7 mouse cellular contexts compared by ENCODE assay signal in the genomic region with DNA sequence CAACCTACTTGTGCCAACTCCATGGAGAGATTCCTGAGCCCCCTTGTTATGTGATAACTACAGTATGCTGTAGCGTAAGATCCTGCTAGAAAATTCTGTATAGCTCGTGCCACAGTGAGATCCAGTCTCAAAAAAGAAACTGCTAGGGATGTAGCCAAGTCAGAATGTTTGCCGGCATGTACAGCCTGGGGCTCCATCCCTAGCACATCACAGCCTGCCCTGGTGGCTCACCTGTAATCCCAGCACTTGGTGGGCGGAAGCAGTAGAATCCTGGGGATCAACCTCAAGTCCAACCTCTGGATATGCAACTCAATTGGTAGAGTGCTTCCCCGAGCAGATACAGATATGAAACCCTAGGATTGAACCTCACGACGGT. TPM values are rescaled to one million over a fixed set of nuclear protein-coding genes. Genes with fewer than 3 reads are reported as not detected.
DNase-seq lines count a peak whose midpoint lies in the region; ATAC-seq and TF ChIP-seq lines count a peak whose summit lies in the region.

No protein-coding gene starts in this region.

- H3K4me2 ChIP-seq in limb, embryonic 11.5 days (ENCODE audit: low read depth, severe bottlenecking) = peak overlapping the region; percentile 84

- H3K27me3 ChIP-seq in megakaryocyte, embryonic 14.5 days (replicated peaks) = no peaks in the 10 kb centered on the region
- no peaks in the 10 kb centered on the region for H3K27me3 ChIP-seq in limb, embryonic 11.5 days (ENCODE audit: control insufficient read depth, insufficient read depth, low read length)
- no peaks in the 10 kb centered on the region for H3K27me3 ChIP-seq in small intestine, adult 2 months (ENCODE audit: control insufficient read depth, insufficient read depth, low read length)

- no peak for TF ChIP-seq CTCF in small intestine, adult 2 months (IDR thresholded peaks at IDR 0.05; ENCODE audit: extremely low read depth, insufficient read length, insufficient replicate concordance, low read depth, low read length)

- no peak for ATAC-seq in megakaryocyte, adult 5-6 weeks (ENCODE audit: poor library complexity, severe bottlenecking)
- peak; percentile 56 for ATAC-seq in erythroblast, adult 5-6 weeks (replicated peaks; ENCODE audit: low FRiP score, poor library complexity, severe bottlenecking)
- peak; percentile 13; the same call in 1 of the 2 replicates for ATAC-seq in limb, embryonic 11.5 days (ENCODE audit: insufficient number of reproducible peaks, low FRiP score, low TSS enrichment, low read depth)

- no peak for TF ChIP-seq POLR2A in small intestine, adult 2 months (IDR thresholded peaks at IDR 0.05; ENCODE audit: low read depth, low read length)

- peaks cover 65% of the 10 kb centered on the region for H3K4me1 ChIP-seq in megakaryocyte, embryonic 14.5 days
- H3K4me1 ChIP-seq in limb, embryonic 11.5 days (ENCODE audit: control insufficient read depth, insufficient read depth, low read length) = peaks cover 13% of the 10 kb centered on the region
- peaks cover 18% of the 10 kb centered on the region for H3K4me1 ChIP-seq in small intestine, adult 2 months (ENCODE audit: control insufficient read depth, insufficient read depth, insufficient read length, low read length)

- DNase-seq in limb, embryonic 11.5 days (ENCODE audit: low spot score) = no peak
- no peak for DNase-seq in urinary bladder, postnatal 25 days (ENCODE audit: low spot score)
- no peak for DNase-seq in urinary bladder, postnatal 36 days (ENCODE audit: low spot score in 2 of 2)

- H3K4me3 ChIP-seq in megakaryocyte, embryonic 14.5 days (replicated peaks) = peak overlapping the region; percentile 92
- peak overlapping the region; percentile 77 for H3K4me3 ChIP-seq in limb, embryonic 11.5 days (ENCODE audit: low read depth, low read length)
- peak overlapping the region; percentile 94 for H3K4me3 ChIP-seq in small intestine, adult 2 months (ENCODE audit: low read depth, low read length)

- H3K9ac ChIP-seq in limb, embryonic 11.5 days (ENCODE audit: low read length) = peak overlapping the region; percentile 100

- H3K9me3 ChIP-seq in megakaryocyte, embryonic 14.5 days = no peaks in the 10 kb centered on the region
- no peaks in the 10 kb centered on the region for H3K9me3 ChIP-seq in limb, embryonic 11.5 days (ENCODE audit: control insufficient read depth, low read length)

- H3K27ac ChIP-seq in limb, embryonic 11.5 days (replicated peaks; ENCODE audit: low read depth, low read length) = 0 out of 2 replicates have a peak overlapping the region, but pooled peaks have one; percentile 60
- peak overlapping the region; percentile 95 for H3K27ac ChIP-seq in small intestine, adult 2 months (ENCODE audit: insufficient read depth, low read depth, low read length)

- 17% methylated on average over 7 of the region's 7 CpGs for whole genome bisulfite sequencing in limb, embryonic 11.5 days
- 9% methylated on average over 7 of the region's 7 CpGs for WGBS in small intestine, adult 2 months

- H3K36me3 ChIP-seq in megakaryocyte, embryonic 14.5 days (replicated peaks; ENCODE audit: low read length) = peaks cover 24% of the 10 kb centered on the region
- no peaks in the 10 kb centered on the region for H3K36me3 ChIP-seq in limb, embryonic 11.5 days (ENCODE audit: control insufficient read depth, insufficient read depth, low read length)
- H3K36me3 ChIP-seq in small intestine, adult 2 months (ENCODE audit: control insufficient read depth, insufficient read depth, low read length) = no peaks in the 10 kb centered on the region

RNA-seq across cellular contexts. Expression of gene Rac1, which starts 0.5 kb away (rescaled TPM):
- polyA plus RNA-seq in megakaryocyte, embryonic 14.5 days (2012; ENCODE audit: insufficient read depth, low replicate concordance) = 176 and 178 TPM in 2 replicates
- total RNA-seq in megakaryocyte, adult 5-6 weeks (2015) = 1,230 and 1,275 TPM in 2 replicates
- total RNA-seq in megakaryocyte, adult 5-6 weeks (2017) = 215 and 239 TPM in 2 replicates
- 122 and 144 TPM in 2 replicates for total RNA-seq in erythroblast, adult 5-6 weeks (2015; ENCODE audit: low replicate concordance)
- total RNA-seq in erythroblast, adult 5-6 weeks (2017; ENCODE audit: low replicate concordance) = 42.5 and 72.4 TPM in 2 replicates
- polyA plus RNA-seq in limb, embryonic 11.5 days (2014; fragmentation: Nextera tagmentation; extraction: Ambion mirVana) = 554 and 576 TPM in 2 replicates
- polyA plus RNA-seq in small intestine, adult 2 months (2012; rRNA removed) = 219 and 504 TPM in 2 replicates
